Mouse (Mus musculus): Measurements from ENCODE around the gene Tsku. TPM values are rescaled to one million over a fixed set of nuclear protein-coding genes. Genes with fewer than 3 reads are reported as not detected.

Gene Tsku
- not detected for polyA plus RNA-seq (2017; shearing (Covaris generic))

GRCm38 (mm10) chr7:98361063-98361652 is at the start of gene Tsku:
Gene Tsku (minus strand): TSS chr7:98361328.

GRCm38 (mm10) chr7:98321083-98321482 is 40.0 kb downstream of the Tsku start, which contains the start of gene Acer3:
Gene Acer3 (minus strand): TSS chr7:98321208.

Other genes with a start within 250 kb of the Tsku start
- 4.4 TPM for gene Myo7a, start 241.8 kb downstream of the Tsku start, polyA plus RNA-seq (2017; shearing (Covaris generic))
- not detected for gene Omp, start 215.8 kb downstream of the Tsku start, polyA plus RNA-seq (2017; shearing (Covaris generic))
- 3.2 TPM for gene Capn5, start 183.1 kb downstream of the Tsku start, polyA plus RNA-seq (2017; shearing (Covaris generic))
- gene B3gnt6, start 161.8 kb downstream of the Tsku start, polyA plus RNA-seq (2017; shearing (Covaris generic)), result not detected
- 20.0 TPM for gene Acer3, start 40.1 kb downstream of the Tsku start, polyA plus RNA-seq (2017; shearing (Covaris generic))
- not detected for gene Gucy2d, start 79.1 kb upstream of the Tsku start, polyA plus RNA-seq (2017; shearing (Covaris generic))
- gene Lrrc32, start 128.0 kb upstream of the Tsku start, polyA plus RNA-seq (2017; shearing (Covaris generic)), result 165 TPM